Mouse (Mus musculus): ENCODE measurements around the gene Sln. TPM values are rescaled to one million over a fixed set of nuclear protein-coding genes. Genes with fewer than 3 reads are reported as not detected.
A peak's percentile ranks its signal among the peaks of the same experiment; 100 is the strongest.

The Sln gene
- 2.5 and 3.5 TPM in 2 replicates for polyA plus RNA-seq (2015; fragmentation: Nextera tagmentation; extraction: Ambion mirVana)

DNA sequence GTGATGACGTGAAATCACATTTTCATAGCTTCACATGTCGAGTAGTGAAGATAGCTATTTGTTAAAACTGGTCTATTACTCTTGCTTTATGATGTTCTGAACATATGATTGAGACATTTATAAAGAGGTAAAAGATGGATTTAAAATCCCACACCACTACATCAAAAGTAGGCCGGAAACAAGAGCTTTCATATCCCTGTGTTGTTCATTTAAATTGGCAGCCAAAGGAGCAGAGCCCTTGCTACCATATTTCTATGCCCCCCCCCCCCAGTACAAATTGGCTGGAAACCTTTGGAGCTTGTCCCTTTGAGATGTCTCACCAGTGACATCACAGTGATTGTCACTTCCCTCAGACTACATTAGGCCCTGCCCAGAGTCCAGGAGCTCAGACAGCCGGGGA is at the start of gene Sln:
Gene Sln, plus strand, starts transcription at position 301 of the 400 bp plus-strand sequence.
- no peak for DNase-seq (ENCODE audit: low spot score)

DNA sequence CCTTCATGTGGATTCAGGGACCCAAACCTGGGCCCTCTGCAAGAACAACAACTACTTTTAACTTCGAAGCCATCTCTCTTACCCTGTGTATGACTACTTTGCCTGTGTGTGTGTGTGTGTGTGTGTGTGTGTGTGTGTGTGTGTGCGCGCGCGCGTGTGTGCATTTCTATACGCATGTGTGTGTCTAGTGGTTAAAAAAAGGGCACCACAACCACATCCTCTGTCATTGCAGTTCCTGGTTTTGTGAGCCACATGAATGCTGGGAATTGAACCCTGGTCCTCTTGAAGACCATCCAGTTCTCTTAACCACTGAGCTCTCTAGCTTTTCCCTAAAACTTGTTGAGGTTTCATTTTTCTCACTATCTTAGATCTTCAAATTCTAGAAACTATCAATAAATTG is 47.0 kb upstream of the Sln start:
- DNase-seq (ENCODE audit: low spot score), result no peak

DNA sequence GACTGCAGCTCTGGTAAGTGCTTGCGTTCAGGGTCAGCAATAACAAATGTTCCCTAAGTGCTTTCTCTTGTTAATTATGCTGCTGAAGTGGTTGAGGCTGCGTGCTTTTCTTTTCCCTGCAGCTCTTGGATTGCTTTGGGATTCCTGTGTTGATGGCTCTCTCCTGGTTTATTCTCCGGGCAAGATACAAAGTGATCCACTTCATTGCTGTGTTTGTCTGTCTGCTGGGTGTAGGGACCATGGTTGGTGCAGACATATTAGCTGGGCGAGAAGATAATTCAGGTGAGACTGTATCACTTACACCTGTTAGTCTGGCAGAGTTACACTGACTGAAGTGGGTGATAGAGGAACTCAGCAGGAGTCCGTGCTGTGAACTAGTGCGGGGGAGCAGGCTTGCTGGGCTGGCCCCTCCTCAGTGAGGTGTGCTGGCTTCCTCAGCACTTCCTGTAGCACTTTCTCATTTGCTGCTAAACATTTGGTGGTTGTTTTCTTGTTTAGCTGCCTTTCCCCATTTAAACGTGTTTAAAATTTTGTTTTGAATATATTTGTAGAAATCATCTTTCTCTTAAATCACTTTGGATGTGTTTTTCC is 43.4 kb upstream of the Sln start:
- DNase-seq (ENCODE audit: low spot score), result peak; percentile 39

DNA sequence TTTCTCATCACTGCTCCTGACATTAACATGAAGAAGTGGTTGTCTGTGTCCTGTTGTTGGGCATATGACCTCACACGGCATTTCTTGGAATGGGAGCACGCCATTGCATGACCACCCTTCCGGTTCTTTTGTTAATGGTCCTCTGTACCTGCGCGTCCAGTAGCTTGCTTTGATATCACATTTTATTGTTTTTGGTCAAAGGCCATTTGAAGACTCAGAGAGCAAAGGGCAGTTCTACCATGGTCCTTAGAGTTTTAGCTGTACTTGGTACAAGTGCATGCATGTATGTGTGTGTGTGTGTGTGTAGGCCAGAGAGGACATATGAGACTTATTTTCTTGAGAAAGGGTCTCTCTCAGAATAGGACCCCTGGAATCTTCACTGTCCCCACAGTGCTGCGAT is 36.5 kb upstream of the Sln start:
- DNase-seq (ENCODE audit: low spot score), result no peak

DNA sequence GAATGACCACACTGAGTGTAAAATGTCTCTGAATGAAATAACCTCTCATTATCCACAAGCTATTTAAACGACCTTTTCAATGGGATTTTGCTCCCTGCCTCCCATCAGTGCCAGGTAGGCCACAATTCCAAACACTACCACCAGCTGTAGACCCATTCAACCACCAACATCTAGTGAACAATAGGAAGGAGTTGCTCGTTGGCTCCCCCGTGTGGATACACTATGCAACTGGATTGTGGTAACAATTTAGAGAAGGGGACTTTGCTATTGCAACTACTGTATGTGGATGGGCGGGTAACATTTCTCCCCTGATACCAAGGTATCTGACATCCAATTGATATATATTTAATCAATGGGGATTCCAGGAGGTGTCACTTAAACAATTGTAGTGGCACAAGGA is 31.2 kb upstream of the Sln start:
- peak; percentile 61 for DNase-seq (ENCODE audit: low spot score)

DNA sequence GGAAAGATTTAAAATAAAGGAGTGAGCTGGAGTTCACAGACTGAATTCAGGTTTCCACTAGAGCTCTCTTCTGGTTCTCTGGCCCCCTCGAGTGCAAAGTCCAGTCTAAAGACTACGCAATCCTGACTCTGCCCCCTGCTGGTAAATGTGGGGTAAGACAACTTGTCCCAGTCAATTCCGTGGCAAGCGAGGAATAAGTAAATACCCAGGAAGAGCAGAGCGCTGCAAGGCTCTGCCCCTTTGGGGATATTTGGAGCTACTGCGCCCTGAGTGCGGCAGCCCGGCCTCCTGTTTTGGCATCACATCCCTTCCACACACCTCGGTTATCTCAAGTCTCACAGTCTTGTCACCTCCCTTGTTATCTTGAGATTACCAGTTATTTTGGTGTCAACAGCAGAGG is 24.6 kb upstream of the Sln start:
- peak; percentile 38 for DNase-seq (ENCODE audit: low spot score)

DNA sequence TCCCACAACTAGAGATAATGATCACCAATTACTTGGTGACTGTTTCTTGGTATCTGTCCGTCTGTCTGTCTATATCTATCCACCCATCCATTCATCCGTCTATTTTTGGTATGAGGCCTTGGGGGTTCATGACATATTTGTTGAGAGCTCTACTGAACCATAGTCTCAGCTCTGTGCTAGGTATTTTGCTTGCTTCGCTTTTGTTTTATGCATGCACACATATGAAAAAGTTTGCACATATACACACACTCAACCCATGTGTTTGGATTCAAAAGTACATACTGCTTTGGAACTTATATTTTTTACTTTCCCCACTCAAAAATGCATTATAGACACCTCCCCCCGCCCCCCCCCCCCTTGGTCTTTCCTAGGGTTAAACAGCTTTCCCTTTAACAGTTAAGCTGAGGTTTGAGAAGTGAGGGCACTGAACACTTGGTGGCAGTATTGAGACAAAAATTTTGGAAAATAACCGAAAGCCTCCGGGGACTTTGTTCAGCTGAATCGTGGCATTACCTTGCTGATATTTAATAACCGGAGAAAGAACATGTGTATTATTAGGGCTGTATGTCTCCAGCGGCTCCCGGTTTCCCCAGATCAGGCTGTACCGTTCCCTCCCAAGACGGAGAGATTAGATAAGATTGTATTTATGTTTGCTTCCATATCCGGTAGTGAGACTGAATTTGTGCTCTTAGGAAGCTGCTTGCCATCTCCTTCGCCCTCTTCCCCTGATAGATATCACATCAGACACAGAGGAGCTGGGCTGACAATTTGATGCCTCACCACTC is 20.7 kb upstream of the Sln start:
- peak; percentile 38 for DNase-seq (ENCODE audit: low spot score)

DNA sequence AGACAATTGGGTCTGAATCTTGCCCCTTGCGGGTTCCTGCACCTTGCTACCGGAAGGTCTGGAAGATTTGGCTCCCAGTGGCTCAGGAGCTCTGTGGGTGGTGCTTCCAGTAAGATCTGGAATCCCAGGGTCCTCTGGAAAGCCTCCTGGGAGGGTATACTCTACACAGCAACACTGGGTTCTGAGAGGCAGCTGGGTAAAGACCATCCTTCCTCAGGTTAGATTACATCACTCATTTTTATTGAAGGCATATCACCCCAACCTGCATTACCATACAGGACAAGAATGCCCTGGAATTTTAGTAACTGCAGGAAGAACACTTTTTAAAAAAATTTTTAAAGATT is 20.1 kb upstream of the Sln start:
- no peak for DNase-seq (ENCODE audit: low spot score)

DNA sequence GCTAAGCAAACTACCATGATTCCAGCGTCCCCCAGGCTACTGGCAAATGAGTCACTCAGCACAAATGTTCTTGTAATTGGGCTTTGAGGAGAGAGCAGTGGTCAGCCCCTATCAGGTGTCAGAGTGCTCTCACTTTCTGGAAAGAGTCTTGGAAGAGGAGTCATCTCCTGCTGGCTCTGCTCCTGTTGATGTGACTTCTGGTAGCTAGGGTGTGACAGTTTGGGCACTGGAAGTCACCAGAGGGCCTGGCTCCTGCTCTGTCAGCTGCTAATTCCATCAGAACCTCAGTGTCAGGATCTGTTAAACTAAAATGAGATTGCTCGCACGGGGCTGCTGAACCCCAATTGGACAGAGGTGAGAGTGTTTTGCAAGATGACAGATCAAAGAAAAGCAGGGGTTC is 14.9 kb upstream of the Sln start:
- DNase-seq (ENCODE audit: low spot score), result no peak

DNA sequence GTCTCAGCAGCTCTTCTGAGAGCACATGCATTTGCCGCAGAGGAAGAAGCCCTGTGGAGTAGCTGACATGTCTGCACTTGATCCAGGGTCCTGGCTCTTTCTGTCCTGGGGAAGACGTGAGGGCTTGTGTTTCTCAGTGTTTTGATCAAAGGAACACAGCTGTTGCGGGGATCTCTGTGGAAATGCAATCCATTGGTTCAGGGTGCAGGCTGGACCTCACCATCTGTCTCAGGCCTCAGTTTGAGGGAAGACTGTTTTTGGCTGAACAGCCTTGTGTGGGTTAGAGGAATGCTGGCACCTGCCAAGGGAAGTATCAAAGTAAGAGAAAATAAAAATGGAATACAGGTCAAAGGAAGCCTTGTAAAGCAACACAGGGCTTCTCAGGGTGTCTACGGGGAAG is 14.0 kb upstream of the Sln start:
- DNase-seq (ENCODE audit: low spot score), result no peak

DNA sequence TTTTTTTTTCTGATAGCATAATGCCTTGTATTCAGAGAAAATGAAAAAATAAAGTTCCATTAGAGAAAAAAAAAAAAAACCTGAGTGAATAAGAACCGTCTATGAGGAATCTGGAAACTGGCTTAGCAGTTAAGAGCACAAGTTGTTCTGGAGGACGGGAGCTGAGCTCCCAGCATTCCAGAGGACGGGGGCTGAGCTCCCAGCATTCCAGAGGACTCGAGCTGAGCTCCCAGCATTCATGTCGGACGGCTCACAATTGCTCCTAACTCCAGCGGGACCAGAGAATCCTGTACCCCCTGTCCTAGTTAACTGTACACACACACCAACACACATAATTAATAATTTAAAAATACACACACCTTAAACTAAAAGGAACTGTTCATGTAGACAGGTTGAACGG is 11.1 kb upstream of the Sln start:
- no peak for DNase-seq (ENCODE audit: low spot score)

DNA sequence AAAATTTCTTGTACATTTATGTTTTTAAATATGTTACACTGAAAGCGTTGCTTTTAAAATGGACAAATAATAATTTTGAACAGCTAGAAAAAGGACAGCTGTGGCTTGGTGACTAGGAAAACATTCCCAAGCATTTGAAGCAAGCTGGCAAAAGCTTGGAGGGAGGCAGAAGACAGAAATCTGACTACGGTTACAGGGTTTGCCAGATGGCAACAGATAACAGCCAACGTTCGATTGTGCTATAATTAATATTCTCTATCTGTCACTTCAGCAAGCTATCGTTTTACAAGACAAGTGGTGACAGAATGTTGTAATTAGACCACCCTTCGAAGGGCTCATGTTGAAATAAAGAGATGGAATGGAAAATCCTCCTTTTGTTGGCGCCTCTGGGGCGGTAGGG is 1.4 kb upstream of the Sln start:
- no peak for DNase-seq (ENCODE audit: low spot score)

DNA sequence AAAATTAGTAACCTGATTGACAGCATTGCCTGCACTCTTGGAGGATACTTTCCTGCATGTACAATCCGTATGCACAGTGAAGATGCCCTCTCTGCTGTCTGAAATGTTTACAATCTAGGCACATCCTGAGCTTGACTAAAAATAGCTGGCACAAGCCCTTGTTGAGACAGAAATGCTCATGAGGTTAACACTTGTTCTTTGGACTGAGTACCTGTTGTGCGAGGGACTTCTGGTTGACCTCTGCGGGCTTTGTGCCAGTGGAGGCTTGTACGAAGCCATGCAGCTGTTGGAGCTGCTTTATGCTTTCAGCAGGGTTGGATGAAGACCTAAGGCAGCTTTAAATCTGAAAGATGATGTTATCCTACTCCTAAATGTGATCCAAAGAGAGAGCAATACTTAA is 2.2 kb downstream of the Sln start:
- no peak for DNase-seq (ENCODE audit: low spot score)

DNA sequence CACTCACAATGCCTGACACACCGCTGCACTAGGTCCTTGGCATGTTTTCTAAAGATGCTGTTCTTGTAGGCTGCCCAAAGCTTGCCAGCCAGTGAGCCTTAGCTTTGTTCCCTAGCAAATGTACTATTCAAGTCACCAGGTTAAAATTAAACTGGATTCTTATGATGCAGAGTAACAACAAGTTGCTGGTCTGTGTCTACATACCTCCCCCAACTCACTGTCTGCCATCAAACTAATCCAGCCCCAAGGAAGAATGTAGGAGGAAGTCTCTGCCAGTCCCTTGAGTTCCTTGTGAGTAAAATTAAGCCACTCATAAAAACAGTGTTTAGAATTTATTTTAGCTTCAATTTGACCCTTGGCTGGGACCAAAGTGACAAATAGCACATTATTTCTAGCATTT is 3.7 kb downstream of the Sln start:
- DNase-seq (ENCODE audit: low spot score), result no peak

DNA sequence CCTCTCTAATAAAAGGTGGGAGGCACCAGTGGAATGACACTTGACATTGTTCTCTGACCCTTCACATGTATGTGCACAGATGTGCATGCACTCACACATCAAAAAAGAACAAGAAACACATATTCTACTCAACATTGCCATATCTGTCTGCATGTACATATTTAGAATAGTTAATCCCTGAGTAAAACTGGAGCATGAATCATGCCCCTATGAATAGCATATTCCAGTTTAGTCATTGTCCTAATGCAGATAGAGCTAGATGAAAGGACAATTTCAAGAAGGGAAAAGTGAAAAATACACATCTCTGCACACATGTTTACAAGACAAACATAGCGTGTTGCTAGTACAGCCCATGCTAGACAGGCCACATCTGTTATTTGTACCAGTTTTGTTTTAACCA is 4.6 kb downstream of the Sln start:
- DNase-seq (ENCODE audit: low spot score), result no peak

DNA sequence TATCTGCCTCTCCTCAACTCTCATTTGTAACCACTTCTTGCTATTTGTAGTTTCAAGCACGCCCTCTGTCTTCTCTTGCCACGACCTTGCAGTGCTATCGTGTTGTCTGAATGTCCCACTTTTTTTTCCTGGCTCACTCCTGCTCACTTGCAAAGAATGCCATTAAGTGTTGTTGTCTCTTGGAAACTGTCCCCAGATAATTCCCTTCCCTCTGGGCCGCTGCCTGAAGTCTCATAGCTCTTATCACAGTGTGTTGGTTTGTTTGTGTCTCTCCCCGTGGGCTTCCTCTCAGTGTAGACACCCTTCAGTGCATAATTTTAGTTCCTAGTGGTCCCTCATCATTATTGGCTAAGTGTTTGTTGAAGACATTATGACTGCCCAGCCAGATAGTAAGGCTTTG is 7.9 kb downstream of the Sln start:
- DNase-seq (ENCODE audit: low spot score), result no peak

DNA sequence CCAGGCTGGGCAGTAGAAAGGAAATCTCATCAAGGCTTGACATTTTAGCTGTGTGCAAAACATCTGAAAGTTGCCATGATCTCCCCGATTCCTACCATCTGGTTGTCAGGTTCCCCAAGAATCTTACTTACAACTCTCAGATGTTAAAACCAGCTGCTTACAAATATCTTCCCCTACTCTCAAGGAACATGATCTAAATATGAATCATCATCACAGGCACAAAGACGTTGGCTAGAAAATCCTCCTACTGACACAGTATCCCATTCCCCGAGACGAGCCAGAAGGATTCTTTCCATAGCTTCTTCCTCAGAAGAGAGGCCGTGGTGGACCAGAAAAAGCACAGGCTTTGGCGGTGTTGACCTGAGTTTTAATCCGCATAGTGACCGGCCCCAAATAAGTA is 23.3 kb downstream of the Sln start:
- DNase-seq (ENCODE audit: low spot score), result no peak

DNA sequence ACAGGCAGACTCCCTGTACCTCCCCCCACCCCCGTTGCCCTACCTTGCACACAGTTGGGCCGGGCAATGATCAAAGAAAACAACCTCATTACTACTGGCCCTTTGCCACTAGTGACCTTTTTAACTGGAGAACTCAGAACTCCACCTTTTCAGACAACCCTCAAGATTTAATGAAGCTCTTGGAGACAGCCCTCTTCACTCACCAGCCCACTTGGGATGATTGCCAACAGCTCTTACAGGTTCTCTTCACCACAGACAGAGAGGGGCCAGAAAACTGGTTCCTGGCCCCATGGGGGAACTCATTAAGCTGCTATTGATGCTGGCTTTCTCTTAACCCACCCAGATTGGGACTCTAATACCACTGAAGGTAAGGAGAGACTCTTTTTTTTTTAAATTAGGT is 27.5 kb downstream of the Sln start:
- no peak for DNase-seq (ENCODE audit: low spot score)

DNA sequence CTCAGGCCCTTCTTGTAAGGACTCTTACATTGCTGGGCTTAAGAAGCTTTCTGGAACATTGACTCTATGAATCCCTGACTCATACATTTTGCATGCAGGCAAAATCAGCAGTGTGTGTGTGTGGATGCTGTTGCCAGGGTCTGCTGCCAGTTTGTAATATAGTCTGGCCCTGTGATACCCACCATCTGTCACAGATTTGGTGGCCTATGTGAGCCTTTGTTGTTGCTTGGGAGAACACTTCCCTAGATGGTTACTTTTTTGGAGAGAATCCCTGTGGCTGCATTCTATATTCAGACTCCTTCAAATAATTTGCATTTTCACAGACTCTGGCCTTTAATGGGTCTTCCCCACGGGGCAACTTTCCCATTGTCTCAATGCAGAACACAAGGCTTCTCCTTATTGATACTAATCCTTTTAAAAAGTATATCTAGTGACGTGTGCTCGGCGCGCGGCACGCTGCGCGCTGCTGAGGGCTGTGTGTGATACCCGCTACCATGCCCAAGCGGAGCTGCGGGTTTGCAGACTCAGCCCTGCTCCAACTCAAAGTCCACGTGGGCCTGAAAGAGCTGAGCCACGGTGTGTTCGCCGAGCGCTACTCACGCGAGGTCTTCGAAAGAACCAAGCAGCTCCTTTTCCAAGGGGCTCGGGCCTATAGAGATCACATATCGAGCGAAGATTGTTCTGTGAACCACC is 33.8 kb downstream of the Sln start:
- DNase-seq (ENCODE audit: low spot score), result no peak

DNA sequence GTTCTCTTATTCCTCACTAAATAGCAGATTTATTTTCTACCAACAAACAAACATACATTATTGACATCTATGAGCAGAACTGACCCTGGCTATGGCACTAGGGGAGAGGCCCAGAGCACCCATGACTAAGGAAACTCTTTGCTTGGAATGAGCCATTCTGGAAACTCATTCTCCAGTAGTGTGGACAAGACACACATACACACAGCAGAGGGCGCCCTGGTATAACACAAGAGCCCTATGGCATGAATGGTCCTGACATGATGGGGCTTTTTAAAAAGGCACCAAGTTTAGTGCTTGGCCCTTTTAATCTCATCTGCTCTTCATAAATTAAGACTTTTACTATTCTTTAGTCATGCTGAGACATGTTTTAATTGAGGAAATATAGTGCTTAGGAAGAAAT is 40.1 kb downstream of the Sln start:
- DNase-seq (ENCODE audit: low spot score), result no peak

DNA sequence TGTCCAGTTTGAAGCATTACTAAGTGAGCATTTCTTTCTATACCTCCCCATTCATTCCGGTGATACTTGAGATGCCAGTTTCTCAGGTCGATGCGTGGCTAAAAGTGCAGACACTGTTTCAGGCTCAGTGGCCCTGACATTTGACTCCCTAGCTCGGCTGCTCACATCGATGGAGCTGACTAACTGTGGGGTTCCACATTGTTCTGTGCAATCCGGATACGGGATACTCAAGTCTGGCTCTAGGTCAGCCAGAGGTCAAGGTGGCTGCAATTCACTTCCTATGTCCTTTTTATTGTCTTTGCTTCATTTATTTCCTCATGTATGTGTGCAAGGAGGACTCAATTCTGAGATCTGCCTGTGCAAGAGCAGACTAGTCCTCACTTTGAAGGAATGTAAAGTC is 45.9 kb downstream of the Sln start:
- DNase-seq (ENCODE audit: low spot score), result no peak

DNA sequence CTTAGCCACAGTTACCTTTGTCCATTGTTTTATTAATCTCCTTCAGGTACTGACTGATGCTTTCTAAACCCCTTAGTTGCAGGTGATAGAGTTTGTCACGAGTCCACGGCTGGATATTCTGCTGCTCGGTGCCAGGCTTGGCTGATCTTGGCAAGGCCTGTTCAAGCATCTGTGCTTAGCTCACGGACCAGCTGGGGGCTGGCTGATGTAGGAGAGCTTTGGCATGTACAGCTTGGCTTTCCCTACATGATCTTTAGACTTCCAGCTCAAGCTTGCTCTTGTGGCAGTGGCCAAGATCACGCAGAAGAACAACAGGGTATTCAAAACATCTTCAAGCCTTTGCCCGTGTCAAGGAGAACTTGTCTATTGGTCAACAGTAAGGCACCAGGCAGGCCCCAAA is 49.9 kb downstream of the Sln start:
- no peak for DNase-seq (ENCODE audit: low spot score)

Data from thymus, postnatal 0 days (tissue).